Mouse (Mus musculus) spleen, adult 2 months (tissue): ENCODE data around the gene Car4.

Experiments
- CTCF ChIP-seq: fragments of 200-500 bp; IDR thresholded peaks from 2 replicates; pipeline ENCODE4 v1.5.1; 2011; ENCODE audit warnings: mild to moderate bottlenecking, inconsistent platforms; ENCODE audit not compliant: insufficient read depth, insufficient read length, insufficient replicate concordance; ENCODE audit errors: extremely low read depth
- POLR2A ChIP-seq: fragments of 200-500 bp; IDR thresholded peaks from 2 replicates; pipeline ENCODE4 v1.6.1; 2011; ENCODE audit warnings: low read depth, low read length, inconsistent platforms

DNA sequence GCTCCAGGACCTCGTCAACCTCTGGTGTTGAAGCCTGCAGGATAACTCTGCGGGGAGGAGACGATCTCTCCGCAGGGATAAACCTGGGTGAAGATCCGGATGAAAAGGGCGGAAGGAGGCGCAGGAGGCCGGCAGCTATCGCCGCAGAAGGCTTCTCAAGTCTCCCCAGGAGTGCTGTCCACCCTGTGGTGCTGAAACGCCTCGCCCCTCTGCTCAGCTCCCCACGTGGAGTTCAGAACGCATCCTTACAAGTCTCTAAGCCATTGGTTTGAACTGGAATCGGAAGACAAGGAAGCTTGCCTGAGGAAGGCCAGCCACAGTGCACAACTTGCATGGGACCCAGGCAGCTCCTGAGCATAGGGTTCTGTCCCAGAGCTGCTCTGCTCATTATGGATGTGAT lies 13.6 kb upstream of the Car4 start:
- TF ChIP-seq CTCF, result no peak
- no peak for TF ChIP-seq POLR2A
